Mouse (Mus musculus): ENCODE measurements around the gene Hoxa2.

The Hoxa2 gene

GRCm38 (mm10) chr6:52163366-52164031, 1.1 kb downstream of the Hoxa2 start:
- DNase-seq, result no peak

GRCm38 (mm10) chr6:52162611-52163365, 1.8 kb downstream of the Hoxa2 start:
- DNase-seq, result no peak

- no peak for DNase-seq
These were observed 2.6 kb downstream of the Hoxa2 start for GRCm38 (mm10) chr6:52162093-52162380.

GRCm38 (mm10) chr6:52161336-52162092, 3.1 kb downstream of the Hoxa2 start:
- no peak for DNase-seq

GRCm38 (mm10) chr6:52160511-52161335, 3.9 kb downstream of the Hoxa2 start:
- DNase-seq, result peak; percentile 80

- peak; percentile 45 for DNase-seq
These were observed 4.7 kb downstream of the Hoxa2 start for GRCm38 (mm10) chr6:52159979-52160378.

- peak; percentile 63 for DNase-seq
These were observed 5.4 kb downstream of the Hoxa2 start for GRCm38 (mm10) chr6:52159164-52159761.

GRCm38 (mm10) chr6:52158276-52159051, 6.2 kb downstream of the Hoxa2 start, which contains the start of gene Hoxa1:
Hoxa1 (minus strand) TSS chr6:52158317.
- DNase-seq, result peak; percentile 92

GRCm38 (mm10) chr6:52157466-52158275, 7.0 kb downstream of the Hoxa2 start:
- DNase-seq, result no peak

- DNase-seq, result no peak
These were observed 8.0 kb downstream of the Hoxa2 start for GRCm38 (mm10) chr6:52156551-52157200.

- DNase-seq, result no peak
These were observed 9.2 kb downstream of the Hoxa2 start for GRCm38 (mm10) chr6:52155471-52155870.

GRCm38 (mm10) chr6:52154044-52154443, 10.6 kb downstream of the Hoxa2 start:
- DNase-seq, result no peak

GRCm38 (mm10) chr6:52153270-52153669, 11.4 kb downstream of the Hoxa2 start:
- no peak for DNase-seq

- no peak for DNase-seq
These were observed 12.1 kb downstream of the Hoxa2 start for GRCm38 (mm10) chr6:52152226-52153193.

GRCm38 (mm10) chr6:52151571-52151970, 13.1 kb downstream of the Hoxa2 start:
- DNase-seq, result no peak

- DNase-seq, result no peak
These were observed 14.1 kb downstream of the Hoxa2 start for GRCm38 (mm10) chr6:52150401-52150966.

GRCm38 (mm10) chr6:52139115-52139514, 25.5 kb downstream of the Hoxa2 start:
- no peak for DNase-seq

- DNase-seq, result no peak
These were observed 26.1 kb downstream of the Hoxa2 start for GRCm38 (mm10) chr6:52138576-52138975.

All from kidney, adult 11 months (tissue).